Mouse (Mus musculus) hindbrain, embryonic 16.5 days (tissue): ENCODE results near the gene Gm21983. TPM values are rescaled to one million over a fixed set of nuclear protein-coding genes. Genes with fewer than 3 reads are reported as not detected.

Experiments
- ATAC-seq: fragments of 200-750 bp; cut with Nextera tagmentation; 2 replicates; pipeline ENCODE4 v1.8.0; 2017; ENCODE audit warnings: moderate TSS enrichment, moderate library complexity
- H3K27ac ChIP-seq: fragments of 300-500 bp; sonication (generic); 2 replicates; pipeline ENCODE4 v1.5.1; 2014; ENCODE audit warnings: low read depth, mild to moderate bottlenecking, control low read depth, low read length, moderate library complexity
- H3K27me3 ChIP-seq: fragments of 300-500 bp; sonication (generic); replicated peaks from 2 replicates; pipeline ENCODE4 v1.6.1; 2014; ENCODE audit warnings: low read length; ENCODE audit not compliant: control insufficient read depth, insufficient read depth
- H3K36me3 ChIP-seq: fragments of 300-500 bp; sonication (generic); 2 replicates; pipeline ENCODE4 v1.6.1; 2014; ENCODE audit warnings: mild to moderate bottlenecking, low read length, moderate library complexity, mixed read lengths; ENCODE audit not compliant: control insufficient read depth, insufficient read depth
- H3K4me1 ChIP-seq: fragments of 300-500 bp; sonication (generic); 2 replicates; pipeline ENCODE4 v1.6.1; 2014; ENCODE audit warnings: low read depth, low read length; ENCODE audit not compliant: control insufficient read depth, insufficient read depth
- H3K4me2 ChIP-seq: fragments of 300-500 bp; sonication (generic); 2 replicates; pipeline ENCODE4 v1.6.1; 2014; ENCODE audit warnings: mild to moderate bottlenecking, low read length, control low read depth, moderate library complexity
- H3K4me3 ChIP-seq: fragments of 300-500 bp; sonication (generic); 2 replicates; pipeline ENCODE4 v1.5.1; 2014; ENCODE audit warnings: mild to moderate bottlenecking, low read length, control low read depth, moderate library complexity
- H3K9ac ChIP-seq: fragments of 300-500 bp; sonication (generic); 2 replicates; pipeline ENCODE4 v1.6.1; 2014; ENCODE audit warnings: low read depth, mild to moderate bottlenecking, control low read depth, low read length, moderate library complexity
- H3K9me3 ChIP-seq: fragments of 300-500 bp; sonication (generic); 2 replicates; pipeline ENCODE4 v1.6.1; 2014; ENCODE audit warnings: mild to moderate bottlenecking, low read length, moderate library complexity; ENCODE audit not compliant: control insufficient read depth
- WGBS: fragments of 180-500 bp; shearing (Covaris S2); extraction: QIAGEN DNeasy Blood & Tissue Kit; methylation state at CpG from one replicate; pipeline ENCODE4 v1.1.7; 2014; 5-methylcytosine and 5-hydroxymethylcytosine counted together
- polyA plus RNA-seq: library from polyadenylated mRNA; unstranded; fragments of >200 nt; fragmentation: Nextera tagmentation; extraction: Ambion mirVana; gene quantifications from 2 replicates; pipeline ENCODE4 v1.2.1, GENCODE M21; 2015

Gm21983 gene
- polyA plus RNA-seq, 1 experiment from 2014 or later = not detected

DNA sequence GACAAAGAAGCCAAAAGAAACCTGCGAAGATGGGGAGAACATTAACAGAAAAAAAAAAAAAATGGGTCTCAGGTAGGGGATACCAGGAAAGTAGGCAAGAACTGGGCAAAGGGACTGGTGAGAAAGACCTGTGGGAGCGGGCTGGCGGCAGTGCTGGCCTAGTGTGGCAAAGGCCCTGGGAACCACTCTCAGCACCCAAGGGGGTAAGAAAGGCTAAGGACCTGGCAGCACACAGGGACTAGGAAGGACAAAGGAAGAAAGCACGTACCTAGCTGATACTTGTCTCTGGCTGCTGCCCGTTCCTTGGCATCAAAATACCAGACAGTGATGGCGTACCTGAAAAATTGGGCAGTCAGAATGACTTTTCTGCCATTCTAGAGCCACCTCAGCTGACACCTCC lies 21.6 kb downstream of the Gm21983 start:
- Histone ChIP-seq H3K36me3 (peaks cover 26% of the 10 kb centered on the region), H3K4me3 (no peak overlapping the region), H3K27me3 (no peaks in the 10 kb centered on the region), H3K4me1 (peaks cover 43% of the 10 kb centered on the region), H3K9me3 (no peaks in the 10 kb centered on the region), H3K27ac (no peak overlapping the region), H3K4me2 (no peak overlapping the region), H3K9ac (no peak overlapping the region)
- no peak for ATAC-seq
- WGBS = 97% methylated on average over 6 of the region's 6 CpGs

GRCm38 (mm10) chr7:27158171-27158570 lies 22.7 kb downstream of the Gm21983 start:
- H3K36me3 ChIP-seq = peaks cover 26% of the 10 kb centered on the region
- H3K4me1 ChIP-seq = peaks cover 32% of the 10 kb centered on the region
- no peaks in the 10 kb centered on the region for H3K9me3 ChIP-seq
- WGBS = 96% methylated on average over 9 of the region's 9 CpGs
- H3K9ac ChIP-seq = no peak overlapping the region
- no peak overlapping the region for H3K4me2 ChIP-seq
- no peaks in the 10 kb centered on the region for H3K27me3 ChIP-seq
- no peak for ATAC-seq
- H3K4me3 ChIP-seq = no peak overlapping the region
- H3K27ac ChIP-seq = no peak overlapping the region

GRCm38 (mm10) chr7:27156005-27156404 lies 24.9 kb downstream of the Gm21983 start:
- H3K4me1 ChIP-seq = peaks cover 12% of the 10 kb centered on the region
- H3K27me3 ChIP-seq = no peaks in the 10 kb centered on the region
- no peak for ATAC-seq
- H3K27ac ChIP-seq = no peak overlapping the region
- H3K9me3 ChIP-seq = no peaks in the 10 kb centered on the region
- H3K4me2 ChIP-seq = no peak overlapping the region
- WGBS = 82% methylated on average over 13 of the region's 13 CpGs
- no peak overlapping the region for H3K4me3 ChIP-seq
- H3K9ac ChIP-seq = no peak overlapping the region
- peaks cover 26% of the 10 kb centered on the region for H3K36me3 ChIP-seq

GRCm38 (mm10) chr7:27153205-27153764 lies 27.6 kb downstream of the Gm21983 start, which contains the start of gene Cyp2t4:
Gene Cyp2t4, plus strand, starts transcription at chr7:27153714.
- ATAC-seq = no peak

DNA sequence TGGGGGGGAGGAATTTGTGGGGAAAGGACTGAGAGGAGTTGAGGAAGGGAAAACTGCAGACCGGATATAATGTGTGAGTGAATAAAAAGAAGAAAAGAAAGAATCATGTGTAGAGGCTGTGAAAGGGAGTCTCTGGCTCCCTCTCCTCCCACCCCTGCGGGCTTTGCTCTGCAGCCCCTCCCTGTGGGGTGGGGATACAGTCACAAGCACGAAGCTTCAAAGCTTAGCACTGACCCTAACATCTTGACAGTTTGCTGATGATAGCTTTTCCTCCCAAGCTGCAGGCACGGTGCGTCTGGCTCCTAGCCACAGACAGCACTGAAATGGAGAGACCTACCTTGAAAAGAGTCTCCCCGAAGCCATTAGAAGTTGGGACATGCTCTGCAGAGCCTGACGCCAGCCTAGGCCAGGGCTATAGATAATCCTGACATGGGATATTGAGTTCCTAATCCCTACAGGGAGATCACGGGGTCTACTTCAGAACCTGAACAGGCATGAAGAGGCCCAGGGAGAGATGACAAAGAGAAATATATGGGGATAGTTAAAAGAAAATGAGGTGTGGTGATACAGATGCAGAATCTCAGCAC lies 44.4 kb downstream of the Gm21983 start:
- Histone ChIP-seq H3K27me3 (no peaks in the 10 kb centered on the region), H3K9ac (no peak overlapping the region), H3K27ac (no peak overlapping the region), H3K4me3 (no peak overlapping the region), H3K4me2 (no peak overlapping the region), H3K4me1 (no peaks in the 10 kb centered on the region), H3K36me3 (no peaks in the 10 kb centered on the region), H3K9me3 (peaks cover 6% of the 10 kb centered on the region; the same call in 1 of the 2 replicates)
- 63% methylated on average over 8 of the region's 8 CpGs for WGBS
- no peak; the same call in 1 of the 2 replicates for ATAC-seq

More at GRCm38 (mm10) chr7:27153205-27153764, 27.6 kb downstream of the Gm21983 start, which contains the start of gene Cyp2t4:
- Histone ChIP-seq H3K4me3 (no peak within 1 kb of the TSS), H3K4me1 (no peaks in the 10 kb centered on the region), H3K9ac (no peak within 1 kb of the TSS), H3K27ac (no peak within 1 kb of the TSS), H3K36me3 (peaks cover 12% of the 10 kb centered on the region), H3K27me3 (no peaks in the 10 kb centered on the region), H3K9me3 (no peaks in the 10 kb centered on the region), H3K4me2 (no peak within 1 kb of the TSS)
- 73% methylated on average over 10 of the region's 10 CpGs for WGBS

DNA sequence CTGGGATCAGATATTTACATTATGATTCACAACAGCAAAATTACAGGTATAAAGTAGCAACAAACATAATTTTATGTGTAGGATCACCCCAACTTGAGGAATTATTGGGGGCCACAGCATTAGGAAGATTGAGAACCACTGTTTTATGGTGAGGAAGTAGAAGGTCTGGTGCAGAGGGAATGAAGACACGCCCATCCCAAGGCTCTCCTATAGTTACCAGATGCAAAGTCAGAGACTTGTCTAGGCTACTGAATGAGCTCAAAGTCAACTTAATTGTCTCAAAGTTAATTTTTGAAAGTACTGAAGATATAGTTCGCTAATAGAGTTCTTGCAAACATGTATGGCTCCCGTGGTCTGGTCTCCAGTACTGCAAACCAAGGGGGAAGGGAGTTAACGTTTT lies 47.1 kb downstream of the Gm21983 start:
- no peak overlapping the region for H3K4me3 ChIP-seq
- 85% methylated on average over 4 of the region's 4 CpGs for WGBS

GRCm38 (mm10) chr7:27133156-27133555 lies 47.7 kb downstream of the Gm21983 start:
- no peak for ATAC-seq
- 73% methylated on average over 12 of the region's 12 CpGs for WGBS
- Histone ChIP-seq H3K4me2 (no peak overlapping the region), H3K36me3 (no peaks in the 10 kb centered on the region), H3K4me1 (no peaks in the 10 kb centered on the region), H3K27me3 (no peaks in the 10 kb centered on the region), H3K27ac (no peak overlapping the region), H3K9me3 (no peaks in the 10 kb centered on the region), H3K4me3 (no peak overlapping the region), H3K9ac (no peak overlapping the region)

More for the DNA sequence above, 47.1 kb downstream of the Gm21983 start:
- ATAC-seq = no peak
- Histone ChIP-seq H3K9ac (no peak overlapping the region), H3K4me2 (no peak overlapping the region), H3K9me3 (no peaks in the 10 kb centered on the region), H3K36me3 (no peaks in the 10 kb centered on the region), H3K4me1 (no peaks in the 10 kb centered on the region), H3K27ac (no peak overlapping the region), H3K27me3 (no peaks in the 10 kb centered on the region)

DNA sequence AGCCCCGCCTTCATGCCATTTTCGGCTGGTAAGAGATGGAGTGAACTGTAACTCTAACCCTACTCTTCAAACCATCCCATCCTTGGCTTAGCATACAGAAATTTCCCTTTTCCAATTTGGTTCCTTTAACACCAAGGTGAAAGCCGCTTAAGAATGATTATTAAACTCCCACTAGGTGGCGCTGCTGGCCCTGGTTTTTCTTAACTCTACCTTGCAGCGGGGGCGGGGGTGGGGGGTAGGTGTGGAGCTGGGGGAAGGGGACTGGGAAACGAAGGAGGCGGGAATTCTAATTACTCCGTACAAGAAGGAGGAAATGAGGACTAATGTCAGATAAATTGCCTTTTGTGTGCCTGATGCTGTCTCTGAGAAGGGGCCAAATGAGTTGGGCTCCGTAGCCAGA lies 48.3 kb downstream of the Gm21983 start:
- no peak overlapping the region for H3K4me2 ChIP-seq
- WGBS = 19% methylated on average over 10 of the region's 10 CpGs
- ATAC-seq = no peak

DNA sequence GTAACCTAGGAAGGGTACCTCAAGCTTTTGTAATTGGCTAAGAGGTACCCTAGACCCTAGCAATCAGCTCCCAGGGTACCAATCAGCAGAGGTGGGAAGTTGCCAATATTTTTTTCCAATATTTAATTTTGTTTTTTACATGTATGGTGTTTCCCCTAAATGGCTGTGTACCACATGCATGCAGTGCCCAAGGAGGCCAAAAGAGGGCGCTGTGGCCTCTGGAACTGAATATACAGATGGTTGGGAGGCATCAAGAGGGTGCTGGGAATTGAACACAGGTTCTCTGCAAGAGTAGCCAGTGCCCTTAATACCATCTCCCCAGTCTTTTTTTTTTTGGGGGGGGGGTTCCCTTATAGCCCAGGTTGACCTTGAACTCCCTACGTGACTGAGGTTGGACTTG lies 49.5 kb downstream of the Gm21983 start:
- 62% methylated on average over 2 of the region's 2 CpGs for WGBS
- H3K4me2 ChIP-seq = no peak overlapping the region
- no peaks in the 10 kb centered on the region for H3K27me3 ChIP-seq
- no peak overlapping the region for H3K9ac ChIP-seq
- H3K9me3 ChIP-seq = no peaks in the 10 kb centered on the region
- no peak overlapping the region for H3K27ac ChIP-seq
- no peak overlapping the region for H3K4me3 ChIP-seq
- ATAC-seq = no peak
- H3K4me1 ChIP-seq = no peaks in the 10 kb centered on the region
- no peaks in the 10 kb centered on the region for H3K36me3 ChIP-seq

More for the DNA sequence above, 48.3 kb downstream of the Gm21983 start:
- Histone ChIP-seq H3K4me3 (no peak overlapping the region), H3K4me1 (no peaks in the 10 kb centered on the region), H3K27me3 (no peaks in the 10 kb centered on the region), H3K9me3 (no peaks in the 10 kb centered on the region), H3K36me3 (no peaks in the 10 kb centered on the region), H3K9ac (no peak overlapping the region), H3K27ac (no peak overlapping the region)
